Mouse (Mus musculus) forebrain, embryonic 15.5 days (tissue): ENCODE measurements at regions not wholly inside any gene's neighbourhood (a gene's known extent, or its start where the extent isn't known, plus 50 kb on each side); places are given as distances from the start of the nearest gene placed in this dataset.

Source experiments
- ATAC-seq: fragments of 200-750 bp; cut with Nextera tagmentation; replicated peaks from 2 replicates; pipeline ENCODE4 v1.8.0; 2017; ENCODE audit warnings: mild to moderate bottlenecking, moderate TSS enrichment, moderate library complexity
- H3K27ac ChIP-seq: fragments of 300-500 bp; sonication (generic); replicated peaks from 2 replicates; pipeline ENCODE4 v1.5.1; 2015; ENCODE audit warnings: mild to moderate bottlenecking, inconsistent platforms
- H3K27me3 ChIP-seq: fragments of 300-500 bp; sonication (generic); 2 replicates; pipeline ENCODE4 v1.6.1; 2015; ENCODE audit warnings: inconsistent platforms
- H3K36me3 ChIP-seq: fragments of 300-500 bp; sonication (generic); 2 replicates; pipeline ENCODE4 v1.6.1; 2015; ENCODE audit warnings: mild to moderate bottlenecking, inconsistent platforms
- H3K4me1 ChIP-seq: fragments of 300-500 bp; sonication (generic); 2 replicates; pipeline ENCODE4 v1.6.1; 2015; ENCODE audit warnings: inconsistent platforms
- H3K4me2 ChIP-seq: fragments of 300-500 bp; sonication (generic); replicated peaks from 2 replicates; pipeline ENCODE4 v1.6.1; 2015; ENCODE audit warnings: mild to moderate bottlenecking, inconsistent platforms
- H3K4me3 ChIP-seq: fragments of 300-500 bp; sonication (generic); 2 replicates; pipeline ENCODE4 v1.5.1; 2015; ENCODE audit warnings: mild to moderate bottlenecking, inconsistent platforms
- H3K9ac ChIP-seq: fragments of 300-500 bp; sonication (generic); replicated peaks from 2 replicates; pipeline ENCODE4 v1.6.1; 2015; ENCODE audit warnings: mild to moderate bottlenecking, inconsistent platforms
- H3K9me3 ChIP-seq: fragments of 300-500 bp; sonication (generic); 2 replicates; pipeline ENCODE4 v1.6.1; 2016; ENCODE audit warnings: inconsistent platforms
- WGBS: fragments of 180-500 bp; shearing (Covaris S2); methylation state at CpG from one replicate; pipeline ENCODE4 v1.1.7; 2015; ENCODE audit warnings: mixed read lengths; 5-methylcytosine and 5-hydroxymethylcytosine counted together

- Histone ChIP-seq H3K4me1 (peaks cover 15% of the 10 kb centered on the region), H3K4me3 (no peak overlapping the region), H3K9ac (no peak overlapping the region), H3K9me3 (no peaks in the 10 kb centered on the region), H3K27me3 (no peaks in the 10 kb centered on the region), H3K4me2 (no peak overlapping the region), H3K27ac (peak overlapping the region; percentile 47), H3K36me3 (no peaks in the 10 kb centered on the region)
- peak; percentile 53 for ATAC-seq
- 41% methylated on average over 7 of the region's 7 CpGs for WGBS
Measured at GRCm38 (mm10) chr9:94377346-94378039, 160.4 kb downstream of the 1190002N15Rik start.

GRCm38 (mm10) chr9:94370976-94371375, 166.9 kb downstream of the 1190002N15Rik start:
- H3K27me3 ChIP-seq = no peaks in the 10 kb centered on the region

GRCm38 (mm10) chr9:94368231-94368936, 169.5 kb downstream of the 1190002N15Rik start:
- H3K9ac ChIP-seq = no peak overlapping the region
- H3K27me3 ChIP-seq = no peaks in the 10 kb centered on the region
- H3K9me3 ChIP-seq = no peaks in the 10 kb centered on the region
- no peak overlapping the region for H3K4me2 ChIP-seq
- H3K27ac ChIP-seq = no peak overlapping the region
- H3K36me3 ChIP-seq = no peaks in the 10 kb centered on the region
- H3K4me1 ChIP-seq = peaks cover 5% of the 10 kb centered on the region
- no peak overlapping the region for H3K4me3 ChIP-seq
- WGBS = 92% methylated on average over 7 of the region's 7 CpGs
- no peak for ATAC-seq

More at GRCm38 (mm10) chr9:94370976-94371375, 166.9 kb downstream of the 1190002N15Rik start:
- no peaks in the 10 kb centered on the region for H3K36me3 ChIP-seq
- H3K27ac ChIP-seq = peak overlapping the region; percentile 56; the same call in 1 of the 2 replicates
- H3K9ac ChIP-seq = no peak overlapping the region
- H3K4me3 ChIP-seq = no peak overlapping the region
- WGBS = 34% methylated on average over 2 of the region's 2 CpGs
- no peaks in the 10 kb centered on the region for H3K9me3 ChIP-seq
- peak; percentile 96 for ATAC-seq
- H3K4me1 ChIP-seq = peaks cover 5% of the 10 kb centered on the region
- H3K4me2 ChIP-seq = no peak overlapping the region

- Histone ChIP-seq H3K27me3 (no peaks in the 10 kb centered on the region), H3K36me3 (no peaks in the 10 kb centered on the region), H3K4me3 (no peak overlapping the region), H3K9ac (no peak overlapping the region), H3K9me3 (no peaks in the 10 kb centered on the region), H3K4me1 (peaks cover 15% of the 10 kb centered on the region), H3K4me2 (no peak overlapping the region), H3K27ac (peak overlapping the region; percentile 1; the same call in 1 of the 2 replicates)
- 20% methylated on average over 7 of the region's 7 CpGs for WGBS
- ATAC-seq = 0 out of 2 replicates have a peak, but pooled peaks have one; percentile 44
Measured at GRCm38 (mm10) chr9:94361877-94362697, 175.8 kb downstream of the 1190002N15Rik start.

GRCm38 (mm10) chr9:94361011-94361410, 176.9 kb downstream of the 1190002N15Rik start:
- no peak for ATAC-seq
- H3K27me3 ChIP-seq = no peaks in the 10 kb centered on the region
- H3K9ac ChIP-seq = no peak overlapping the region
- peaks cover 15% of the 10 kb centered on the region for H3K4me1 ChIP-seq
- H3K9me3 ChIP-seq = no peaks in the 10 kb centered on the region
- H3K27ac ChIP-seq = no peak overlapping the region
- H3K4me2 ChIP-seq = no peak overlapping the region
- no peak overlapping the region for H3K4me3 ChIP-seq
- WGBS = 95% methylated on average over 2 of the region's 2 CpGs
- H3K36me3 ChIP-seq = no peaks in the 10 kb centered on the region

- WGBS = 66% methylated on average over 2 of the region's 2 CpGs
- Histone ChIP-seq H3K4me2 (no peak overlapping the region), H3K36me3 (no peaks in the 10 kb centered on the region), H3K9ac (no peak overlapping the region), H3K9me3 (no peaks in the 10 kb centered on the region), H3K4me3 (no peak overlapping the region), H3K27me3 (no peaks in the 10 kb centered on the region), H3K4me1 (peaks cover 15% of the 10 kb centered on the region), H3K27ac (no peak overlapping the region)
- peak; percentile 57; the same call in 1 of the 2 replicates for ATAC-seq
Measured at GRCm38 (mm10) chr9:94358150-94358549, 179.7 kb downstream of the 1190002N15Rik start.

- Histone ChIP-seq H3K9ac (no peak overlapping the region), H3K4me3 (no peak overlapping the region), H3K9me3 (no peaks in the 10 kb centered on the region), H3K27me3 (no peaks in the 10 kb centered on the region), H3K4me1 (peaks cover 8% of the 10 kb centered on the region), H3K36me3 (no peaks in the 10 kb centered on the region), H3K27ac (peak overlapping the region; percentile 53), H3K4me2 (no peak overlapping the region)
- WGBS = 32% methylated on average over 4 of the region's 4 CpGs
- peak; percentile 97 for ATAC-seq
Measured at GRCm38 (mm10) chr9:94342011-94342410, 195.9 kb downstream of the 1190002N15Rik start.

- peak; percentile 34; the same call in 1 of the 2 replicates for ATAC-seq
- no peak overlapping the region for H3K4me3 ChIP-seq
- H3K27me3 ChIP-seq = no peaks in the 10 kb centered on the region
- no peaks in the 10 kb centered on the region for H3K36me3 ChIP-seq
- no peak overlapping the region for H3K9ac ChIP-seq
- H3K4me1 ChIP-seq = peaks cover 8% of the 10 kb centered on the region
- peak overlapping the region; percentile 53 for H3K27ac ChIP-seq
- no peaks in the 10 kb centered on the region for H3K9me3 ChIP-seq
- no peak overlapping the region for H3K4me2 ChIP-seq
- 89% methylated on average over 2 of the region's 2 CpGs for WGBS
Measured at GRCm38 (mm10) chr9:94341531-94341930, 196.3 kb downstream of the 1190002N15Rik start.

- Histone ChIP-seq H3K36me3 (no peaks in the 10 kb centered on the region), H3K9me3 (no peaks in the 10 kb centered on the region), H3K4me3 (no peak overlapping the region), H3K27me3 (no peaks in the 10 kb centered on the region), H3K4me2 (no peak overlapping the region), H3K4me1 (no peaks in the 10 kb centered on the region), H3K27ac (no peak overlapping the region), H3K9ac (no peak overlapping the region)
- WGBS = 94% methylated on average over 5 of the region's 5 CpGs
- no peak for ATAC-seq
Measured at GRCm38 (mm10) chr9:94333450-94333849, 204.4 kb downstream of the 1190002N15Rik start.

- ATAC-seq = no peak
- no peaks in the 10 kb centered on the region for H3K36me3 ChIP-seq
- H3K4me3 ChIP-seq = no peak overlapping the region
- H3K9me3 ChIP-seq = no peaks in the 10 kb centered on the region
- 82% methylated on average over 3 of the region's 3 CpGs for WGBS
- H3K4me2 ChIP-seq = no peak overlapping the region
- no peaks in the 10 kb centered on the region for H3K27me3 ChIP-seq
- H3K4me1 ChIP-seq = no peaks in the 10 kb centered on the region
- no peak overlapping the region for H3K27ac ChIP-seq
- no peak overlapping the region for H3K9ac ChIP-seq
Measured at GRCm38 (mm10) chr9:94323011-94323410, 214.9 kb downstream of the 1190002N15Rik start.

- H3K4me2 ChIP-seq = no peak overlapping the region
- H3K4me1 ChIP-seq = no peaks in the 10 kb centered on the region
- H3K4me3 ChIP-seq = no peak overlapping the region
- H3K9ac ChIP-seq = no peak overlapping the region
- H3K27ac ChIP-seq = no peak overlapping the region
- no peaks in the 10 kb centered on the region for H3K36me3 ChIP-seq
- H3K27me3 ChIP-seq = no peaks in the 10 kb centered on the region
- H3K9me3 ChIP-seq = no peaks in the 10 kb centered on the region
- 82% methylated on average over 3 of the region's 3 CpGs for WGBS
- no peak for ATAC-seq
Measured at GRCm38 (mm10) chr9:94302575-94302974, 235.3 kb downstream of the 1190002N15Rik start.

GRCm38 (mm10) chr9:94301896-94302295, 236.0 kb downstream of the 1190002N15Rik start:
- Histone ChIP-seq H3K4me2 (no peak overlapping the region), H3K4me1 (no peaks in the 10 kb centered on the region), H3K27me3 (no peaks in the 10 kb centered on the region), H3K36me3 (no peaks in the 10 kb centered on the region), H3K9me3 (no peaks in the 10 kb centered on the region), H3K27ac (no peak overlapping the region), H3K4me3 (no peak overlapping the region), H3K9ac (no peak overlapping the region)
- 66% methylated on average over 1 of the region's 1 CpGs for whole genome bisulfite sequencing
- ATAC-seq = no peak
